Mouse (Mus musculus) kidney, embryonic 15.5 days (tissue): ENCODE data around the gene Tmem11. TPM values are rescaled to one million over a fixed set of nuclear protein-coding genes. Genes with fewer than 3 reads are reported as not detected.

Experiments used
- ATAC-seq: fragments of 200-750 bp; cut with Nextera tagmentation; replicated peaks from 2 replicates; pipeline ENCODE4 v1.8.0; 2017; ENCODE audit warnings: moderate TSS enrichment; ENCODE audit not compliant: low FRiP score
- H3K27ac ChIP-seq: fragments of 300-500 bp; sonication (generic); 2 replicates; pipeline ENCODE4 v1.5.1; 2015; ENCODE audit warnings: mild to moderate bottlenecking, inconsistent platforms
- H3K27me3 ChIP-seq: fragments of 300-500 bp; sonication (generic); 2 replicates; pipeline ENCODE4 v1.6.1; 2015; ENCODE audit warnings: inconsistent platforms
- H3K36me3 ChIP-seq: fragments of 300-500 bp; sonication (generic); 2 replicates; pipeline ENCODE4 v1.6.1; 2015; ENCODE audit warnings: inconsistent platforms
- H3K4me1 ChIP-seq: fragments of 300-500 bp; sonication (generic); 2 replicates; pipeline ENCODE4 v1.6.1; 2015; ENCODE audit warnings: inconsistent platforms
- H3K4me2 ChIP-seq: fragments of 300-500 bp; sonication (generic); 2 replicates; pipeline ENCODE4 v1.6.1; 2015; ENCODE audit warnings: moderate library complexity, mild to moderate bottlenecking, inconsistent platforms
- H3K4me3 ChIP-seq: fragments of 300-500 bp; sonication (generic); replicated peaks from 2 replicates; pipeline ENCODE4 v1.5.1; 2015; ENCODE audit warnings: mild to moderate bottlenecking, inconsistent platforms
- H3K9ac ChIP-seq: fragments of 300-500 bp; sonication (generic); 2 replicates; pipeline ENCODE4 v1.6.1; 2015; ENCODE audit warnings: mild to moderate bottlenecking, inconsistent platforms
- H3K9me3 ChIP-seq: fragments of 300-500 bp; sonication (generic); replicated peaks from 2 replicates; pipeline ENCODE4 v1.6.1; 2016; ENCODE audit warnings: inconsistent platforms
- WGBS: fragments of 180-500 bp; shearing (Covaris S2); methylation state at CpG from one replicate; pipeline ENCODE4 v1.1.7; 2015; ENCODE audit warnings: mixed read lengths; 5-methylcytosine and 5-hydroxymethylcytosine counted together
- polyA plus RNA-seq: library from polyadenylated mRNA; unstranded; fragments of >200 nt; fragmentation: Nextera tagmentation; extraction: Ambion mirVana; gene quantifications from 2 replicates; pipeline ENCODE4 v1.2.1, GENCODE M21; 2015

Gene Tmem11
- polyA plus RNA-seq, 1 experiment from 2014 or later = 67.7 TPM

GRCm38 (mm10) chr11:60816398-60816797 lies 62.7 kb downstream of the Tmem11 start:
- Histone ChIP-seq H3K4me2 (no peak overlapping the region), H3K27me3 (no peaks in the 10 kb centered on the region), H3K4me1 (no peaks in the 10 kb centered on the region), H3K36me3 (no peaks in the 10 kb centered on the region), H3K27ac (no peak overlapping the region), H3K9me3 (no peaks in the 10 kb centered on the region), H3K9ac (no peak overlapping the region), H3K4me3 (no peak overlapping the region)
- ATAC-seq = no peak
- WGBS = 63% methylated on average over 5 of the region's 5 CpGs

Other genes with a start within 250 kb of the Tmem11 start
- gene Llgl1, start 179.5 kb downstream of the Tmem11 start, polyA plus RNA-seq = 52.6 and 61.4 TPM in 2 replicates
- gene Flii, start 152.0 kb downstream of the Tmem11 start, polyA plus RNA-seq = 78.1 and 79.0 TPM in 2 replicates
- gene Mief2, start 150.9 kb downstream of the Tmem11 start, polyA plus RNA-seq = 15.7 TPM in 2 replicates
- gene Top3a, start 101.9 kb downstream of the Tmem11 start, polyA plus RNA-seq = 17.3 TPM in 2 replicates
- gene Smcr8, start 101.7 kb downstream of the Tmem11 start, polyA plus RNA-seq = 6.3 and 6.8 TPM in 2 replicates
- 72.5 and 79.3 TPM in 2 replicates for gene Shmt1, start 67.6 kb downstream of the Tmem11 start, polyA plus RNA-seq
- gene Dhrs7b, start 48.6 kb downstream of the Tmem11 start, polyA plus RNA-seq = 36.0 and 38.2 TPM in 2 replicates
- 21.8 and 24.2 TPM in 2 replicates for gene Natd1, start 35.5 kb upstream of the Tmem11 start, polyA plus RNA-seq
- 117 and 127 TPM in 2 replicates for gene Map2k3, start 52.8 kb upstream of the Tmem11 start, polyA plus RNA-seq
- gene Kcnj12, start 143.3 kb upstream of the Tmem11 start, polyA plus RNA-seq = 0.45 and 0.77 TPM in 2 replicates
- gene Tnfrsf13b, start 247.5 kb upstream of the Tmem11 start, polyA plus RNA-seq = 1.4 and 1.6 TPM in 2 replicates